Mouse (Mus musculus) erythroblast, embryonic 14.5 days (primary cell): Measurements from ENCODE around the gene Shb.

Experiments
- GATA1 ChIP-seq: IDR thresholded peaks from 2 replicates; pipeline ENCODE4 v1.6.1; 2012; ENCODE audit warnings: low read length, inconsistent platforms, mixed read lengths
- TAL1 ChIP-seq: IDR thresholded peaks from 3 replicates; pipeline ENCODE4 v1.6.1; 2012; ENCODE audit warnings: low read length, inconsistent platforms, mixed read lengths

GRCm38 (mm10) chr4:45513791-45514293 lies 18.4 kb downstream of the Shb start:
- TF ChIP-seq TAL1 (no peak), GATA1 (no peak)
